Mouse (Mus musculus): ENCODE results near the gene Esp4. TPM values are rescaled to one million over a fixed set of nuclear protein-coding genes. Genes with fewer than 3 reads are reported as not detected.
"Not testable (repeated sequence)": the region's sequence is repeated elsewhere in the genome, so short reads cannot be mapped to it uniquely, and the experiment has no call there.

The Esp4 gene
- polyA plus RNA-seq (2015; fragmentation: Nextera tagmentation; extraction: Ambion mirVana) = not detected in 2 replicates

- Histone ChIP-seq H3K4me3 (replicated peaks) (no peak within 1 kb of the TSS), H3K9ac (no peak within 1 kb of the TSS), H3K9me3 (replicated peaks) (no peaks in the 10 kb centered on the region), H3K4me2 (replicated peaks) (no peak within 1 kb of the TSS), H3K27me3 (no peaks in the 10 kb centered on the region), H3K4me1 (no peaks in the 10 kb centered on the region), H3K27ac (replicated peaks) (no peak within 1 kb of the TSS), H3K36me3 (no peaks in the 10 kb centered on the region)
- ATAC-seq (ENCODE audit: insufficient number of reproducible peaks, low FRiP score, low TSS enrichment, low read depth) = no peak
Measured at GRCm38 (mm10) chr17:40598294-40598693, at the start of gene Esp4. TSS of gene Esp4 (plus strand) at chr17:40598594.

GRCm38 (mm10) chr17:40553470-40553869, 44.9 kb upstream of the Esp4 start:
- Histone ChIP-seq H3K4me3 (replicated peaks) (no peak overlapping the region), H3K9ac (no peak overlapping the region), H3K36me3 (no peaks in the 10 kb centered on the region), H3K4me1 (no peaks in the 10 kb centered on the region), H3K27me3 (no peaks in the 10 kb centered on the region), H3K27ac (replicated peaks) (no peak overlapping the region), H3K4me2 (replicated peaks) (no peak overlapping the region), H3K9me3 (replicated peaks) (no peaks in the 10 kb centered on the region)
- ATAC-seq (ENCODE audit: insufficient number of reproducible peaks, low FRiP score, low TSS enrichment, low read depth) = no peak
- WGBS = 38% methylated on average over 1 of the region's 1 CpGs

- Histone ChIP-seq H3K36me3 (no peaks in the 10 kb centered on the region), H3K27me3 (no peaks in the 10 kb centered on the region), H3K4me3 (replicated peaks) (no peak within 1 kb of the TSS), H3K9me3 (replicated peaks) (no peaks in the 10 kb centered on the region), H3K27ac (replicated peaks) (no peak within 1 kb of the TSS), H3K4me1 (no peaks in the 10 kb centered on the region), H3K9ac (no peak within 1 kb of the TSS), H3K4me2 (replicated peaks) (no peak within 1 kb of the TSS)
- no peak for ATAC-seq (ENCODE audit: insufficient number of reproducible peaks, low FRiP score, low TSS enrichment, low read depth)
- 75% methylated on average over 5 of the region's 5 CpGs for WGBS
Measured at GRCm38 (mm10) chr17:40561207-40561606, 37.2 kb upstream of the Esp4 start, which contains the start of gene Esp6. TSS of gene Esp6 (plus strand) at chr17:40561507.

- WGBS = 43% methylated on average over 6 of the region's 6 CpGs
Measured at GRCm38 (mm10) chr17:40583906-40584305, 14.5 kb upstream of the Esp4 start.

GRCm38 (mm10) chr17:40591297-40591696, 7.1 kb upstream of the Esp4 start:
- H3K4me3 ChIP-seq (replicated peaks) = no peak overlapping the region
- no peaks in the 10 kb centered on the region for H3K27me3 ChIP-seq
- no peaks in the 10 kb centered on the region for H3K36me3 ChIP-seq
- no peak for ATAC-seq (ENCODE audit: insufficient number of reproducible peaks, low FRiP score, low TSS enrichment, low read depth)
- no peak overlapping the region for H3K27ac ChIP-seq (replicated peaks)
- no peaks in the 10 kb centered on the region for H3K4me1 ChIP-seq
- H3K9ac ChIP-seq = no peak overlapping the region
- no peak overlapping the region for H3K4me2 ChIP-seq (replicated peaks)
- H3K9me3 ChIP-seq (replicated peaks) = no peaks in the 10 kb centered on the region

More at GRCm38 (mm10) chr17:40583906-40584305, 14.5 kb upstream of the Esp4 start:
- H3K36me3 ChIP-seq; H3K9me3 ChIP-seq (replicated peaks); ATAC-seq (ENCODE audit: insufficient number of reproducible peaks, low FRiP score, low TSS enrichment, low read depth); H3K9ac ChIP-seq; H3K4me1 ChIP-seq; H3K27ac ChIP-seq (replicated peaks); H3K4me2 ChIP-seq (replicated peaks); H3K27me3 ChIP-seq; H3K4me3 ChIP-seq (replicated peaks): not testable (repeated sequence)

- ATAC-seq (ENCODE audit: insufficient number of reproducible peaks, low FRiP score, low TSS enrichment, low read depth); H3K9me3 ChIP-seq (replicated peaks); H3K4me3 ChIP-seq (replicated peaks); H3K27ac ChIP-seq (replicated peaks); H3K4me2 ChIP-seq (replicated peaks); H3K9ac ChIP-seq; H3K36me3 ChIP-seq; H3K4me1 ChIP-seq; H3K27me3 ChIP-seq: not testable (repeated sequence)
- 97% methylated on average over 1 of the region's 1 CpGs for WGBS
Measured at GRCm38 (mm10) chr17:40631775-40632174, 33.4 kb downstream of the Esp4 start, which contains the start of gene Esp3. TSS of gene Esp3 (plus strand) at chr17:40632075.

Other genes starting within 250 kb of the Esp4 start
- 0.39 TPM in 1 of 2 replicates, not detected in the other for gene Esp8, start 78.6 kb upstream of the Esp4 start, polyA plus RNA-seq (2015; fragmentation: Nextera tagmentation; extraction: Ambion mirVana)
- not detected in 2 replicates for gene Esp6, start 37.1 kb upstream of the Esp4 start, polyA plus RNA-seq (2015; fragmentation: Nextera tagmentation; extraction: Ambion mirVana)
- not detected in 2 replicates for gene Esp3, start 33.5 kb downstream of the Esp4 start, polyA plus RNA-seq (2015; fragmentation: Nextera tagmentation; extraction: Ambion mirVana)
- gene Esp1, start 128.5 kb downstream of the Esp4 start, polyA plus RNA-seq (2015; fragmentation: Nextera tagmentation; extraction: Ambion mirVana) = not detected in 2 replicates
- 0.12 TPM in 1 of 2 replicates, not detected in the other for gene Crisp2, start 208.4 kb downstream of the Esp4 start, polyA plus RNA-seq (2015; fragmentation: Nextera tagmentation; extraction: Ambion mirVana)
- gene Rhag, start 212.5 kb downstream of the Esp4 start, polyA plus RNA-seq (2015; fragmentation: Nextera tagmentation; extraction: Ambion mirVana) = 0.13 and 0.35 TPM in 2 replicates

Measured in embryonic facial prominence, embryonic 15.5 days (tissue).